ENCODE assay signal across 9 mouse cellular contexts in the genomic region with DNA sequence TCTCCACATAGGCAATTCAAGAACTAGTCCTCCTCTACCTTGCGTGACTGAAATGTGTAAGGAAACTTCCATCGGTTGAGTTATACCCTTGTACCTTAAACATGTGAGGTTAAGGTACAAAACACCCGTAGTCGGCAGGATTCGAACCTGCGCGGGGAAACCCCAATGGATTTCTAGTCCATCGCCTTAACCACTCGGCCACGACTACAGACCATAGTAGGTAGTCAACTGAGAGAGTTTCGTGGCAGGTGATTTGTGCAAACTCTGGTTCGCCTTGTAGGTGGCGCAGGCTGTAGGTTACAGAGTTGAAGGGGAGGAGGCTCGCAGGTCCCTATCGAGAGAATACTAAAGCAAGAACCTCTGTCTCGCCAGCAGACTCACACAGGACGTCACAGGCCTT. TPM values are rescaled to one million over a fixed set of nuclear protein-coding genes. Genes with fewer than 3 reads are reported as not detected.
DNase-seq lines count a peak whose midpoint lies in the region; ATAC-seq lines count a peak whose summit lies in the region.
"Had no signal": no experiment of that assay in that cellular context is flagged by ENCODE, and none has a peak within 500 bp of the region (broad histone marks: within the 10 kb centered on the region; RNA-seq: fewer than 3 reads in every experiment).

No protein-coding gene starts in this region.

- H3K4me3 ChIP-seq in kidney, embryonic 14.5 days (ENCODE audit: low read length): peak overlapping the region; percentile 32
- peak overlapping the region; percentile 15 for H3K4me3 ChIP-seq in stomach, embryonic 14.5 days (ENCODE audit: low read depth, low read length)

- intact Hi-C loops in left cerebral cortex, postnatal 10 days (cut with DNase I): no loop called here

- H3K9ac ChIP-seq in kidney, embryonic 14.5 days (ENCODE audit: low read depth, low read length): peak overlapping the region; percentile 18; the same call in 1 of the 2 replicates
- H3K9ac ChIP-seq in stomach, embryonic 14.5 days (replicated peaks; ENCODE audit: low read depth, low read length): no peak overlapping the region

- peak; percentile 22 to 49 for DNase-seq in left cerebral cortex, adult 18-20 months (ENCODE audit: low spot score in 2 of 2)
- no peak for DNase-seq in left cerebral cortex, postnatal 10 days (ENCODE audit: extremely low spot score in 1 of 2, low spot score in 2 of 2)
- DNase-seq in adrenal gland, adult 2 months: peak; percentile 37
- DNase-seq in heart, adult 11 months: peak; percentile 92
- no peak for DNase-seq in ovary, postnatal 14 days (ENCODE audit: low spot score)

- no peaks in the 10 kb centered on the region for H3K4me1 ChIP-seq in kidney, embryonic 14.5 days (ENCODE audit: control insufficient read depth, insufficient read depth, low read length)
- H3K4me1 ChIP-seq in stomach, embryonic 14.5 days (ENCODE audit: control insufficient read depth, insufficient read depth, low read length): no peaks in the 10 kb centered on the region

- H3K36me3 ChIP-seq in kidney, embryonic 14.5 days (ENCODE audit: control insufficient read depth, insufficient read depth, low read length): no peaks in the 10 kb centered on the region
- no peaks in the 10 kb centered on the region for H3K36me3 ChIP-seq in stomach, embryonic 14.5 days (ENCODE audit: control insufficient read depth, insufficient read depth, low read length)

- H3K4me2 ChIP-seq in kidney, embryonic 14.5 days (replicated peaks; ENCODE audit: low read depth, low read length): peak overlapping the region; percentile 49
- peak overlapping the region; percentile 29 for H3K4me2 ChIP-seq in stomach, embryonic 14.5 days (replicated peaks; ENCODE audit: low read depth, low read length)

- under 1% methylated on average over 17 of the region's 17 CpGs for WGBS in kidney, embryonic 14.5 days
- WGBS in stomach, embryonic 14.5 days: 9% methylated on average over 17 of the region's 17 CpGs

- H3K9me3 ChIP-seq in kidney, embryonic 14.5 days (ENCODE audit: control insufficient read depth, low read length): no peaks in the 10 kb centered on the region
- H3K9me3 ChIP-seq in stomach, embryonic 14.5 days (ENCODE audit: control insufficient read depth, low read depth, low read length): no peaks in the 10 kb centered on the region

- peaks cover 2% of the 10 kb centered on the region; the same call in 1 of the 2 replicates for H3K27me3 ChIP-seq in kidney, embryonic 14.5 days (ENCODE audit: control insufficient read depth, insufficient read depth, low read length)
- no peaks in the 10 kb centered on the region for H3K27me3 ChIP-seq in stomach, embryonic 14.5 days (ENCODE audit: control insufficient read depth, insufficient read depth, low read length)

- peak; percentile 55 for ATAC-seq in kidney, embryonic 14.5 days (ENCODE audit: low FRiP score, low TSS enrichment)
- ATAC-seq in megakaryocyte-erythroid progenitor cell, adult 5-6 weeks (replicated peaks; ENCODE audit: low FRiP score, low TSS enrichment, poor library complexity, severe bottlenecking): peak; percentile 34
- ATAC-seq in stomach, embryonic 14.5 days (ENCODE audit: insufficient number of reproducible peaks, insufficient read depth, low FRiP score, low read depth): peak; percentile 30

- no peak overlapping the region for H3K27ac ChIP-seq in kidney, embryonic 14.5 days (ENCODE audit: low read depth, low read length)
- H3K27ac ChIP-seq in stomach, embryonic 14.5 days (ENCODE audit: low read length): no peak overlapping the region

RNA-seq across cellular contexts. Expression of a gene that starts 7.9 kb away (rescaled TPM):
- 1 to 10 TPM; 3.0 to 3.8 TPM for total RNA-seq in left cerebral cortex, adult 18-20 months (2021)
- 1 to 10 TPM; 3.9 to 5.1 TPM for total RNA-seq in left cerebral cortex, postnatal 10 days (2021)
- 1 to 10 TPM; 1.7 to 1.9 TPM for total RNA-seq in adrenal gland, adult 2 months (2021)
- 0.26 and 0.35 TPM in 2 replicates for polyA plus RNA-seq in adrenal gland, adult 2 months (2012; rRNA removed)
- 15.5 and 17.9 TPM in 2 replicates for polyA plus RNA-seq in kidney, embryonic 14.5 days (2014; fragmentation: Nextera tagmentation; extraction: Ambion mirVana)
- total RNA-seq in megakaryocyte-erythroid progenitor cell, adult 5-6 weeks (2014; fragmentation: Nextera tagmentation): 1.5 and 2.5 TPM in 2 replicates
- 3.1 and 10.7 TPM in 2 replicates for total RNA-seq in megakaryocyte-erythroid progenitor cell, adult 5-6 weeks (2017)
- polyA plus RNA-seq in stomach, embryonic 14.5 days (2014; fragmentation: Nextera tagmentation; extraction: Ambion mirVana): 16.5 and 16.8 TPM in 2 replicates

RNA-seq across cellular contexts. Expression of a gene that starts 44.0 kb away (rescaled TPM):
- total RNA-seq in left cerebral cortex, adult 18-20 months (2021): not detected
- total RNA-seq in left cerebral cortex, postnatal 10 days (2021): not detected
- not detected for total RNA-seq in adrenal gland, adult 2 months (2021)
- not detected in 2 replicates for polyA plus RNA-seq in adrenal gland, adult 2 months (2012; rRNA removed)
- polyA plus RNA-seq in kidney, embryonic 14.5 days (2014; fragmentation: Nextera tagmentation; extraction: Ambion mirVana): 0.36 TPM in 1 of 2 replicates, not detected in the other
- not detected in 2 replicates for total RNA-seq in megakaryocyte-erythroid progenitor cell, adult 5-6 weeks (2014; fragmentation: Nextera tagmentation)
- total RNA-seq in megakaryocyte-erythroid progenitor cell, adult 5-6 weeks (2017): not detected in 2 replicates
- not detected in 2 replicates for polyA plus RNA-seq in stomach, embryonic 14.5 days (2014; fragmentation: Nextera tagmentation; extraction: Ambion mirVana)
- total RNA-seq: left cerebral cortex, adult 8-10 months had no signal

Comparison
In these comparisons a context has a peak if more than half of its experiments do, and no peak if none do; other contexts are left out.
1. DNase-seq: peak in left cerebral cortex, adult 18-20 months (2 of 2), adrenal gland, adult 2 months (single experiment) and heart, adult 11 months (single experiment); none in left cerebral cortex, postnatal 10 days (0 of 2) and ovary, postnatal 14 days (single experiment).
2. Peak in every context shown above with its lines, with median percentiles within 50 percentile points of each other: ATAC-seq.